Mouse (Mus musculus) naive thymus-derived CD4-positive, alpha-beta T cell, adult 2 months (primary cell): Measurements from ENCODE around the gene Atf1.

Source experiments
- DNase-seq: peaks from one replicate; pipeline ENCODE4 v3.0.0-alpha.2; 2011; ENCODE audit warnings: low read depth

The Atf1 gene

GRCm38 (mm10) chr15:100227663-100228534 lies at the start of gene Atf1:
Gene Atf1, plus strand, starts transcription at chr15:100227819.
- DNase-seq = peak; percentile 94

GRCm38 (mm10) chr15:100178487-100178886 lies 49.1 kb upstream of the Atf1 start:
- no peak for DNase-seq

- peak; percentile 42 for DNase-seq
Measured at GRCm38 (mm10) chr15:100179685-100180084, 47.9 kb upstream of the Atf1 start.

- DNase-seq = peak; percentile 72
Measured at GRCm38 (mm10) chr15:100180221-100180620, 47.4 kb upstream of the Atf1 start.

- DNase-seq = peak; percentile 93
Measured at GRCm38 (mm10) chr15:100181841-100182240, 45.8 kb upstream of the Atf1 start.

- peak; percentile 82 for DNase-seq
Measured at GRCm38 (mm10) chr15:100182526-100183280, 44.9 kb upstream of the Atf1 start.

GRCm38 (mm10) chr15:100183510-100183909 lies 44.1 kb upstream of the Atf1 start:
- DNase-seq = no peak

- DNase-seq = peak; percentile 52
Measured at GRCm38 (mm10) chr15:100184821-100185496, 42.7 kb upstream of the Atf1 start.

GRCm38 (mm10) chr15:100186234-100186633 lies 41.4 kb upstream of the Atf1 start:
- DNase-seq = no peak

- no peak for DNase-seq
Measured at GRCm38 (mm10) chr15:100186882-100187672, 40.5 kb upstream of the Atf1 start.

- DNase-seq = peak; percentile 35
Measured at GRCm38 (mm10) chr15:100188542-100188941, 39.1 kb upstream of the Atf1 start.

GRCm38 (mm10) chr15:100188962-100189404 lies 38.6 kb upstream of the Atf1 start:
- DNase-seq = peak; percentile 18

- no peak for DNase-seq
Measured at GRCm38 (mm10) chr15:100190083-100190482, 37.5 kb upstream of the Atf1 start.

- DNase-seq = no peak
Measured at GRCm38 (mm10) chr15:100198983-100199745, 28.5 kb upstream of the Atf1 start.

GRCm38 (mm10) chr15:100199790-100200189 lies 27.8 kb upstream of the Atf1 start:
- no peak for DNase-seq

- DNase-seq = no peak
Measured at GRCm38 (mm10) chr15:100201806-100202205, 25.8 kb upstream of the Atf1 start.

GRCm38 (mm10) chr15:100202431-100203015 lies 25.1 kb upstream of the Atf1 start:
- DNase-seq = no peak

GRCm38 (mm10) chr15:100204574-100204973 lies 23.0 kb upstream of the Atf1 start:
- DNase-seq = no peak

- DNase-seq = no peak
Measured at GRCm38 (mm10) chr15:100210013-100210412, 17.6 kb upstream of the Atf1 start.

GRCm38 (mm10) chr15:100213339-100213738 lies 14.3 kb upstream of the Atf1 start:
- DNase-seq = no peak
